Mouse (Mus musculus) liver, embryonic 13.5 days (tissue): ENCODE results near the gene Ezh1. TPM values are rescaled to one million over a fixed set of nuclear protein-coding genes. Genes with fewer than 3 reads are reported as not detected.
"Not testable (repeated sequence)": the region's sequence is repeated elsewhere in the genome, so short reads cannot be mapped to it uniquely, and the experiment has no call there.

Source experiments
- ATAC-seq: fragments of 200-750 bp; cut with Nextera tagmentation; 2 replicates; pipeline ENCODE4 v1.8.0; 2017; ENCODE audit warnings: low read depth, mild to moderate bottlenecking, moderate number of reproducible peaks, moderate library complexity
- DNase-seq: peaks from one replicate; pipeline ENCODE4 v3.0.0; 2022
- H3K27ac ChIP-seq: fragments of 300-500 bp; sonication (generic); 2 replicates; pipeline ENCODE4 v1.5.1; 2015; ENCODE audit warnings: moderate library complexity, mild to moderate bottlenecking, inconsistent platforms
- H3K27me3 ChIP-seq: fragments of 300-500 bp; sonication (generic); 2 replicates; pipeline ENCODE4 v1.6.1; 2015; ENCODE audit warnings: mild to moderate bottlenecking, inconsistent platforms
- H3K36me3 ChIP-seq: fragments of 300-500 bp; sonication (generic); 2 replicates; pipeline ENCODE4 v1.6.1; 2015; ENCODE audit warnings: mild to moderate bottlenecking, inconsistent platforms
- H3K4me1 ChIP-seq: fragments of 300-500 bp; sonication (generic); replicated peaks from 2 replicates; pipeline ENCODE4 v1.6.1; 2015; ENCODE audit warnings: inconsistent platforms
- H3K4me2 ChIP-seq: fragments of 300-500 bp; sonication (generic); 2 replicates; pipeline ENCODE4 v1.6.1; 2015; ENCODE audit warnings: inconsistent platforms, mild to moderate bottlenecking, moderate library complexity
- H3K4me3 ChIP-seq: fragments of 300-500 bp; sonication (generic); replicated peaks from 2 replicates; pipeline ENCODE4 v1.5.1; 2015; ENCODE audit warnings: mild to moderate bottlenecking, inconsistent platforms
- H3K9ac ChIP-seq: fragments of 300-500 bp; sonication (generic); 2 replicates; pipeline ENCODE4 v1.6.1; 2015; ENCODE audit warnings: mild to moderate bottlenecking, inconsistent platforms
- H3K9me3 ChIP-seq: fragments of 300-500 bp; sonication (generic); replicated peaks from 2 replicates; pipeline ENCODE4 v1.6.1; 2016; ENCODE audit warnings: inconsistent platforms
- WGBS: fragments of 180-500 bp; shearing (Covaris S2); methylation state at CpG from one replicate; pipeline ENCODE4 v1.1.7; 2015; ENCODE audit not compliant: insufficient replicate concordance; 5-methylcytosine and 5-hydroxymethylcytosine counted together
- polyA plus RNA-seq: library from polyadenylated mRNA; unstranded; fragments of >200 nt; fragmentation: Nextera tagmentation; extraction: Ambion mirVana; gene quantifications from 2 replicates; pipeline ENCODE4 v1.2.1, GENCODE M21; 2015

The Ezh1 gene
- polyA plus RNA-seq, 1 experiment from 2014 or later = 6.6 TPM

GRCm38 (mm10) chr11:101164351-101164665 is 62.0 kb downstream of the Ezh1 start:
- Histone ChIP-seq H3K9me3 (no peaks in the 10 kb centered on the region), H3K9ac (no peak overlapping the region), H3K4me1 (peaks cover 41% of the 10 kb centered on the region), H3K4me2 (peak overlapping the region; percentile 49), H3K27ac (no peak overlapping the region), H3K27me3 (peaks cover 94% of the 10 kb centered on the region), H3K4me3 (peak overlapping the region; percentile 32), H3K36me3 (peaks cover 13% of the 10 kb centered on the region; the same call in 1 of the 2 replicates)
- WGBS = 25% methylated on average over 21 of the region's 21 CpGs
- no peak for ATAC-seq
- no peak for DNase-seq

GRCm38 (mm10) chr11:101163476-101164350 is 62.5 kb downstream of the Ezh1 start:
- ATAC-seq = no peak
- Histone ChIP-seq H3K27me3 (peaks cover 94% of the 10 kb centered on the region), H3K4me2 (peak overlapping the region; percentile 49), H3K9me3 (no peaks in the 10 kb centered on the region), H3K27ac (no peak overlapping the region), H3K4me3 (peak overlapping the region; percentile 32), H3K36me3 (peaks cover 13% of the 10 kb centered on the region; the same call in 1 of the 2 replicates), H3K9ac (no peak overlapping the region), H3K4me1 (peaks cover 36% of the 10 kb centered on the region)
- WGBS = 28% methylated on average over 49 of the region's 49 CpGs
- no peak for DNase-seq

GRCm38 (mm10) chr11:101162772-101163171 is 63.5 kb downstream of the Ezh1 start:
- no peaks in the 10 kb centered on the region for H3K9me3 ChIP-seq

GRCm38 (mm10) chr11:101162301-101162700 is 64.0 kb downstream of the Ezh1 start:
- Histone ChIP-seq H3K27me3 (peaks cover 93% of the 10 kb centered on the region), H3K9me3 (no peaks in the 10 kb centered on the region), H3K9ac (no peak overlapping the region), H3K27ac (no peak overlapping the region), H3K36me3 (peaks cover 7% of the 10 kb centered on the region; the same call in 1 of the 2 replicates), H3K4me1 (peaks cover 24% of the 10 kb centered on the region), H3K4me3 (no peak overlapping the region), H3K4me2 (no peak overlapping the region)
- ATAC-seq (no peak), DNase-seq (no peak)
- WGBS = 47% methylated on average over 5 of the region's 5 CpGs

More at GRCm38 (mm10) chr11:101162772-101163171, 63.5 kb downstream of the Ezh1 start:
- WGBS = 67% methylated on average over 5 of the region's 5 CpGs
- H3K4me2 ChIP-seq = no peak overlapping the region
- peaks cover 12% of the 10 kb centered on the region; the same call in 1 of the 2 replicates for H3K36me3 ChIP-seq
- H3K27me3 ChIP-seq = peaks cover 93% of the 10 kb centered on the region
- peaks cover 28% of the 10 kb centered on the region for H3K4me1 ChIP-seq
- no peak overlapping the region for H3K27ac ChIP-seq
- no peak overlapping the region for H3K4me3 ChIP-seq
- no peak for ATAC-seq
- no peak overlapping the region for H3K9ac ChIP-seq
- DNase-seq = no peak

- Histone ChIP-seq H3K36me3 (peaks cover 3% of the 10 kb centered on the region; the same call in 1 of the 2 replicates), H3K9ac (no peak overlapping the region), H3K4me3 (no peak overlapping the region), H3K27me3 (peaks cover 91% of the 10 kb centered on the region), H3K4me1 (peaks cover 24% of the 10 kb centered on the region), H3K9me3 (no peaks in the 10 kb centered on the region), H3K27ac (no peak overlapping the region), H3K4me2 (no peak overlapping the region)
- DNase-seq = no peak
- no peak for ATAC-seq
- WGBS = 73% methylated on average over 15 of the region's 15 CpGs
Observed at GRCm38 (mm10) chr11:101161551-101161950, 64.7 kb downstream of the Ezh1 start.

GRCm38 (mm10) chr11:101160981-101161505 is 65.2 kb downstream of the Ezh1 start:
- WGBS = 69% methylated on average over 8 of the region's 8 CpGs
- ATAC-seq, H3K9ac ChIP-seq, H3K9me3 ChIP-seq, DNase-seq, H3K27ac ChIP-seq, H3K4me3 ChIP-seq, H3K36me3 ChIP-seq, H3K4me2 ChIP-seq: not testable (repeated sequence)
- H3K4me1 ChIP-seq = peaks cover 27% of the 10 kb centered on the region
- peaks cover 91% of the 10 kb centered on the region for H3K27me3 ChIP-seq

- not testable (repeated sequence) for H3K9me3 ChIP-seq, DNase-seq, H3K36me3 ChIP-seq, H3K4me3 ChIP-seq, H3K27ac ChIP-seq, ATAC-seq, H3K4me2 ChIP-seq, H3K9ac ChIP-seq
- H3K27me3 ChIP-seq = peaks cover 91% of the 10 kb centered on the region
- peaks cover 32% of the 10 kb centered on the region for H3K4me1 ChIP-seq
- WGBS = 41% methylated on average over 8 of the region's 10 CpGs
Observed at GRCm38 (mm10) chr11:101160151-101160550, 66.1 kb downstream of the Ezh1 start.

GRCm38 (mm10) chr11:101155728-101156371 is 70.4 kb downstream of the Ezh1 start, which contains the start of gene Tubg2:
Gene Tubg2, plus strand, starts transcription at chr11:101155907.
- no peak for ATAC-seq
- Histone ChIP-seq H3K4me1 (peaks cover 8% of the 10 kb centered on the region), H3K27ac (no peak within 1 kb of the TSS), H3K9me3 (no peaks in the 10 kb centered on the region), H3K27me3 (peaks cover 63% of the 10 kb centered on the region), H3K9ac (no peak within 1 kb of the TSS), H3K4me2 (peak within 1 kb of the TSS; percentile 59), H3K4me3 (peak within 1 kb of the TSS; percentile 38), H3K36me3 (no peaks in the 10 kb centered on the region)
- 5% methylated on average over 36 of the region's 36 CpGs for WGBS
- DNase-seq = no peak

- Histone ChIP-seq H3K36me3 (no peaks in the 10 kb centered on the region), H3K4me3 (no peak overlapping the region), H3K9me3 (no peaks in the 10 kb centered on the region), H3K27me3 (peaks cover 57% of the 10 kb centered on the region), H3K4me1 (peaks cover 8% of the 10 kb centered on the region), H3K4me2 (no peak overlapping the region), H3K27ac (no peak overlapping the region), H3K9ac (no peak overlapping the region)
- no peak for ATAC-seq
- no peak for DNase-seq
- 58% methylated on average over 6 of the region's 6 CpGs for WGBS
Observed at GRCm38 (mm10) chr11:101155151-101155550, 71.1 kb downstream of the Ezh1 start.

GRCm38 (mm10) chr11:101154648-101155047 is 71.6 kb downstream of the Ezh1 start:
- Histone ChIP-seq H3K4me1 (peaks cover 8% of the 10 kb centered on the region), H3K36me3 (no peaks in the 10 kb centered on the region), H3K27ac (no peak overlapping the region), H3K4me3 (no peak overlapping the region), H3K4me2 (no peak overlapping the region), H3K9ac (no peak overlapping the region), H3K27me3 (peaks cover 54% of the 10 kb centered on the region), H3K9me3 (no peaks in the 10 kb centered on the region)
- ATAC-seq (no peak), DNase-seq (no peak)

- DNase-seq (no peak), ATAC-seq (no peak)
- H3K36me3 ChIP-seq = no peaks in the 10 kb centered on the region
- WGBS = 81% methylated on average over 1 of the region's 1 CpGs
- H3K4me3 ChIP-seq = no peak overlapping the region
- H3K9ac ChIP-seq = no peak overlapping the region
- no peak overlapping the region for H3K4me2 ChIP-seq
- no peaks in the 10 kb centered on the region for H3K9me3 ChIP-seq
- no peak overlapping the region for H3K27ac ChIP-seq
- peaks cover 43% of the 10 kb centered on the region for H3K27me3 ChIP-seq
- H3K4me1 ChIP-seq = peaks cover 12% of the 10 kb centered on the region
Observed at GRCm38 (mm10) chr11:101152825-101153224, 73.4 kb downstream of the Ezh1 start.
